Mouse (Mus musculus): Measurements from ENCODE around the gene Rrn3. TPM values are rescaled to one million over a fixed set of nuclear protein-coding genes. Genes with fewer than 3 reads are reported as not detected.
"Not testable (repeated sequence)": the region's sequence is repeated elsewhere in the genome, so short reads cannot be mapped to it uniquely, and the experiment has no call there.

Gene Rrn3
- 52.4 and 52.5 TPM in 2 replicates for polyA plus RNA-seq (2011; ENCODE audit: insufficient read length, low read depth, missing spikeins)

DNA sequence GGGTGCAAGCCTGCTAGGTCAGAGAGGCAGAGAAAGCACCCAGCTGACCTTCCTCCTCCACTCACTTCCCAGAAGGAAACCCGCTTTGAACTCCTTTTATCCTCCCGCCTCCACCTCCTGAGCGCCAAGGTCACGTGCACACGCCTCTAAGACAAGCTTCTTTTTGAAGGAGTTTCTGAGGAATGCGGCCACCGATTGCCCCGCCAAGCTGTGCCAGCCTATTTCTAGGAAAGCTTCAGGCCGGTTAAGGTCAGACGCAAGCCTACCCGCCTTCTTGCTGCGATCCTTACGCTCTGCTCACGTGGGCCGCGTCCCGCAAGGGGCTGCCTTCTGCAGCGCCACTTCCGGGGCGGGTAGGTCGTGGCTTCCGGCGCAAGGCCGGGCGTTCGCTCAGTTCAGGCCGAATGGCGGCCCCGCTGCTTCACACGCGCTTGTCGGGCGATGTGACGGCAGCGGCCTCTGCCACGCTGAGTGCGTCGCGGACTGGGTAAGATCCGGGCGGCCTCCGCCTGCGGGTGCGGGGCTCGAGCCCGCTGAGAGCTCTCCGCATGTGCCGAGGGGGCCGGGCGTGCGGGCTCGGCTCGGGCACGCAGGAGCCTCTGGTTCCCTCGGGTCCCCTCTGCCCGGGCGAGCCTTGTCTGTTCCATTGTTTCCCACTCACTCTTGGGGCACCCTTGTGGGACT lies at the start of gene Rrn3:
TSS of gene Rrn3 (plus strand) at position 356 of the 684 bp plus-strand sequence.
- Histone ChIP-seq H3K4me1 (ENCODE audit: control insufficient read depth, insufficient read depth, low read length) (peaks cover 3% of the 10 kb centered on the region), H3K27ac (ENCODE audit: insufficient read depth, low read length) (peak within 1 kb of the TSS; percentile 46), H3K4me3 (ENCODE audit: insufficient read depth, low read length) (peak within 1 kb of the TSS; percentile 94)
- TF ChIP-seq CTCF (IDR thresholded peaks at IDR 0.05; ENCODE audit: borderline replicate concordance, insufficient read depth, low read length) (no peak), POLR2A (IDR thresholded peaks at IDR 0.05; ENCODE audit: low read depth, low read length) (peak; percentile 97)

DNA sequence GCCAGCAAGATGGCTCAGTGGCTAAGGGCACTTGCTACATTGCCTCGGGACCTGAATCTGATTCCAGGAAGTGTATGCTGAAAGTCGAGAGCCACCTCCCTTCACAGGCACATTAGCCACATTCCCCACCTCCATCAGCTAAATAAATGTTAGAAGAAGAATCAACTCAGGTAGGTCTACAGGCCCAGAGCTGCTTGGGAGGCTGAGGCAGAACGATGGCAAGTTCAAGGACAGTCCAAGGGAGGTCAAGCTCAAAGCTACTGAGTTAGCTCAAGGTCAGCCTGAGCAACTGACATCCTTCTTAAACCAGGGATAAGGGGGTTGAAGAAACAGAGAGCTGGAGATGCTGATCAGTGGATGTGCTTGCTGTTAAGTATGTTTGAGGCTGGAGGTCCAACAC lies 47.7 kb upstream of the Rrn3 start:
- no peak overlapping the region for H3K27ac ChIP-seq (ENCODE audit: insufficient read depth, low read length)
- TF ChIP-seq CTCF (IDR thresholded peaks at IDR 0.05; ENCODE audit: borderline replicate concordance, insufficient read depth, low read length) (no peak), POLR2A (IDR thresholded peaks at IDR 0.05; ENCODE audit: low read depth, low read length) (no peak)
- H3K4me1 ChIP-seq (ENCODE audit: control insufficient read depth, insufficient read depth, low read length): no peaks in the 10 kb centered on the region

DNA sequence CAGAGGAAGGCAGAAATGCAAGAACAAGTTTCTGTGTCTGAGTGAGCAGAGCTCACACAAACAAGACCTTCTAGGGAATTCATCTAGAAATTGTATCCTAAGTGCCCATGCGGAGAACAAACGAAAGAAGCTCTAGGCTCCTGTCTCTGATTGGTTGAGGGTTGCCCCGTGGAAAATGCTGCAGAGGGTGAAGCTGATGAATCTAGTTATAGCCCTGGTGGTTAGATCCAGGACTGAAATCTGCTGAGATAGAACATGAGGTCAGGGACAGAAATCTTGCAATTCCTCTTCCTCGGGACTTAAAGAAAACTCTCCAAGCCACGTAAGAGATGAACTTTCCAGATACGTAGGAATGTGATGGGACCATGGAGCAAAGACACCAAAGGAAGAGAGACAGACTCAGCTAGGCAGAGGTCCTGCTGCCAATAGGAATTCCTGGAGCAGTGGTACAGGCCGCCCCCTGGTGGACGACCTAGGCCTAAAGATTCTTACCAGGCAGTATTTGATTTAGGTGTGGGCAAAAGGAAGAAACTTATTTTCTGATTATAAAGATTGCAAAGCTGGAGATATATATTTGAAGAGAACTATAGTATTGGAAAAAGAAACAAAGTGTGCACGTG lies 46.9 kb upstream of the Rrn3 start:
- H3K27ac ChIP-seq (ENCODE audit: insufficient read depth, low read length): no peak overlapping the region
- H3K4me3 ChIP-seq (ENCODE audit: insufficient read depth, low read length): no peak overlapping the region
- peak; percentile 53 for TF ChIP-seq CTCF (IDR thresholded peaks at IDR 0.05; ENCODE audit: borderline replicate concordance, insufficient read depth, low read length)
- TF ChIP-seq POLR2A (IDR thresholded peaks at IDR 0.05; ENCODE audit: low read depth, low read length): no peak
- H3K4me1 ChIP-seq (ENCODE audit: control insufficient read depth, insufficient read depth, low read length): no peaks in the 10 kb centered on the region

More for the DNA sequence above, 47.7 kb upstream of the Rrn3 start:
- H3K4me3 ChIP-seq (ENCODE audit: insufficient read depth, low read length): no peak overlapping the region

DNA sequence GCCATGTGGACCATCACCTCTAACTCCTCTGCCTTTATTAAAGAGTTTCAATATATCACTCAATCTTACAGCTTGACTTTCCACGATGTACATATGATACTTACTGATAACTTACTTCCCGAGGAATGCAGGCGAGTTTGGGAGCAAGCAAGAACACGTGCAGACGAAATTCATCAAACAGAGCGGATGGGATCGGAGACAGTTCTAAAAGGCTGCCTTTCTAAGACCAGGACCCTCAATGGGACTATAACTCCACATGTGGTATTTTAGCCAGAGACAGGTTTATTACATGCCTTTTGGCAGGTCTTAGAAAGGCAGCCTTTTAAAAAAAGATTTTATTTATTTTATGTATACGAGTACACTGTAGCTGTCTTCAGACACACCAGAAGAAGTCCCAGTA lies 44.5 kb upstream of the Rrn3 start:
- no peak for TF ChIP-seq POLR2A (IDR thresholded peaks at IDR 0.05; ENCODE audit: low read depth, low read length)
- no peak for TF ChIP-seq CTCF (IDR thresholded peaks at IDR 0.05; ENCODE audit: borderline replicate concordance, insufficient read depth, low read length)
- Histone ChIP-seq H3K4me3 (ENCODE audit: insufficient read depth, low read length) (no peak overlapping the region), H3K27ac (ENCODE audit: insufficient read depth, low read length) (no peak overlapping the region), H3K4me1 (ENCODE audit: control insufficient read depth, insufficient read depth, low read length) (no peaks in the 10 kb centered on the region)

DNA sequence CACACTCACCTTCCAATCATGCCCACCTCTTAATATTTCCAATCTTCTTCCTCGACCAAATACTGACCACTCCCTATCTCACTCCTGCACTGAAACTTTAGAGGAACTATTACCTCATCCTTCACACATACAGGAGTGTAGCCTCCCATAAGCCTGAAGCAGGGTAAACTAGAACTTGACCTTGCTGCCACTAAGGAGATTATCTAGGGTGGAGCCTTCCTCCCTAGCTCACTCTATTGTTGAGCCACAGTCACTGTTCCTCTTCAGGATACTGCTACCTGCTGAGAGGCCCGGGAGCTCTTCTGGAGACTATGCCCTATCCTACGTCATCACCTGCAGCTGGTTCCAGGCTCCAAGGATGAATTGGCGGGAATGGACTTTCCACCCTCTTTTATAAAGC lies 41.5 kb upstream of the Rrn3 start:
- not testable (repeated sequence) for H3K27ac ChIP-seq (ENCODE audit: insufficient read depth, low read length); H3K4me3 ChIP-seq (ENCODE audit: insufficient read depth, low read length); H3K4me1 ChIP-seq (ENCODE audit: control insufficient read depth, insufficient read depth, low read length)

DNA sequence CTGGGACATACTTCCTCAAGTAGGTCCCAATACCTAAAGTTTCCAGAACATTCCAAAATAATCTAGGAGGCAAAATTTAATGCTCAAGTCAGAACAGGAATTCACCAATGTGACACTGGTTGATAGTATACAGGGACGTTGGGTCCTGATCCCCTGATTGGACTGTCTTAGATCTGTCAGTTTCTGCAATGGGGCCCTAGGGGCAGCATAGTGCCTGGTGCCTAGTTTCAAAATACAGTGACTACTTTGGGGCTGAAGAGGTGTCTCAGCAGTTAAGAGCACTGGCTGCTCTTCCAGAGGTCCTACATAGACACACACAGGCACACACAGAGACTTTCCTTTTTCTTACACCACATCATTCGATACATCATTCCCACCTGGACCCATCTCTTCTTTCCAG lies 39.7 kb upstream of the Rrn3 start:
- TF ChIP-seq POLR2A (IDR thresholded peaks at IDR 0.05; ENCODE audit: low read depth, low read length): no peak
- TF ChIP-seq CTCF (IDR thresholded peaks at IDR 0.05; ENCODE audit: borderline replicate concordance, insufficient read depth, low read length): no peak
- Histone ChIP-seq H3K4me3 (ENCODE audit: insufficient read depth, low read length) (no peak overlapping the region), H3K27ac (ENCODE audit: insufficient read depth, low read length) (no peak overlapping the region), H3K4me1 (ENCODE audit: control insufficient read depth, insufficient read depth, low read length) (no peaks in the 10 kb centered on the region)

DNA sequence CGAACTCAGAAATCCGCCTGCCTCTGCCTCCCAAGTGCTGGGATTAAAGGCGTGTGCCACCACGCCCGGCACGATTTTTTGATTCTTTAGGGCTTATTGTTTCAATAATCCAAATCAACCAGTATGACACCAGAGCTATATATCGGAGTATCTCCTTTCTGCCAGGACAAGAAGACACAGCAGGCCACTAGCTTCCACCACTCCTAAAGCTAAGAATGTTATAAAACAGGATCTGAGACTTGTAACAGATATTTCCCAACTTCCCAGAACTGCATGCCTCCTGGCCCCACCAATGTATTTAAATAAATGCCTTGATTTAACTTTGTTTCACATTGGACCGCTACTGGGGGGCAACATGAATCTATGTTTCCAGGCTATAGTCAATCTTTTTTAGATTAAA lies 32.8 kb upstream of the Rrn3 start:
- TF ChIP-seq CTCF (IDR thresholded peaks at IDR 0.05; ENCODE audit: borderline replicate concordance, insufficient read depth, low read length) (no peak), POLR2A (IDR thresholded peaks at IDR 0.05; ENCODE audit: low read depth, low read length) (no peak)
- H3K27ac ChIP-seq (ENCODE audit: insufficient read depth, low read length): no peak overlapping the region
- no peak overlapping the region for H3K4me3 ChIP-seq (ENCODE audit: insufficient read depth, low read length)
- H3K4me1 ChIP-seq (ENCODE audit: control insufficient read depth, insufficient read depth, low read length): no peaks in the 10 kb centered on the region

DNA sequence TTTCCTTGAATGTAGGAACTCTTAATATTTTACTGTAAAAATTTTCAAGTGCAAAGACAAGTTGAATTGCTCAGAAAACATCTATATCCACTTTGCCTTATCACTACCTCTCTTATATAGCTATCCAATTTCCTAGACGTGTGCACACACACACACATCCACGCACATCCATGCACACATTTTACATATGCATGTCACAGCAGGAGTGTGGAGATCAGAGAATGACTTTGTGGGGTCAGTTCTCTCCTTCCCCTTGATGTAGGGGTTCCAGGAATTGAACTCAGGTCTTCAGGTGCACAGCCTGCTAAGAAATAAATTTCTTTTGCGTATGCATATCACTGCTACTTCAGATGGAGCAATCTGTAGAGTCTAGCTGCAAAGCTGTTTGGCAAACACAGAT lies 32.4 kb upstream of the Rrn3 start:
- no peaks in the 10 kb centered on the region for H3K4me1 ChIP-seq (ENCODE audit: control insufficient read depth, insufficient read depth, low read length)
- no peak overlapping the region for H3K4me3 ChIP-seq (ENCODE audit: insufficient read depth, low read length)
- TF ChIP-seq POLR2A (IDR thresholded peaks at IDR 0.05; ENCODE audit: low read depth, low read length) (no peak), CTCF (IDR thresholded peaks at IDR 0.05; ENCODE audit: borderline replicate concordance, insufficient read depth, low read length) (no peak)
- no peak overlapping the region for H3K27ac ChIP-seq (ENCODE audit: insufficient read depth, low read length)

DNA sequence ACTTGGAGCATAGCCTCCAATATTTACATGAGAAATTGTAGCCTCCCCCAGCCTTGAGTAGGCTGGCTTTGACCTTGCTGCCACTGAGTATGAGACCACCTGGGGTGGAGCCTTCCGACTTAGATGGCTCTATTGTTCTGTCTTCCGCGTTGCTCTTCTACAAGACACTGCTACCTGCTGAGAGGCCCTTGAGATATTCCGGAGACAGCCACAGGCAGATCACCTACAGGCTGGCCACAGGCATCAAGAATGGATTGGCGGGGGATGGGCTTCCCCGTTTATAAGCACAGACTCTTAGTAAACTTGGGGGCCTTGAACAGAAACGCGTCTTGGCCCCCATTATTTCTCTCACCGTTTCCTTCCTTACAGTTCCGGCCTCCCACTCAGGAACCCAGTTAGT lies 31.7 kb upstream of the Rrn3 start:
- not testable (repeated sequence) for H3K27ac ChIP-seq (ENCODE audit: insufficient read depth, low read length); H3K4me3 ChIP-seq (ENCODE audit: insufficient read depth, low read length); H3K4me1 ChIP-seq (ENCODE audit: control insufficient read depth, insufficient read depth, low read length)

DNA sequence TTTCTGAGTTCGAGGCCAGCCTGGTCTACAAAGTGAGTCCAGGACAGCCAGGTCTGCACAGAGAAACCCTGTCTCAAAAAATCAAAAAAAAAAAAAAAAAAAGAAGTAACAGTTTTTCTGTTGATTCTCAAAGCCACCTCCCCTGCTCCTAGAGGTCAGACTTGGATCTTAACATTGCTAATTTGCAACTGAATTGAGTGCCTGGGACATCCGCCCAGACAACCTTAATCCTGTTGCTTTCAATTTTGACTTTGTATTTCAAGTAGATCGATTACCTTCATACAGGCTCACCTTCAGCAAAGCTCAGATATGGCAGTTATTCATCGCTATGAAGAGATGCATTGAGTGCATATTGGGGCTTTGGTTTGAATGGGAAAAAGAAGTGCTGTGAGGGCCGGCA lies 31.2 kb upstream of the Rrn3 start:
- H3K4me1 ChIP-seq (ENCODE audit: control insufficient read depth, insufficient read depth, low read length): no peaks in the 10 kb centered on the region
- TF ChIP-seq POLR2A (IDR thresholded peaks at IDR 0.05; ENCODE audit: low read depth, low read length) (no peak), CTCF (IDR thresholded peaks at IDR 0.05; ENCODE audit: borderline replicate concordance, insufficient read depth, low read length) (no peak)
- no peak overlapping the region for H3K27ac ChIP-seq (ENCODE audit: insufficient read depth, low read length)
- H3K4me3 ChIP-seq (ENCODE audit: insufficient read depth, low read length): no peak overlapping the region

Measured in embryonic fibroblast, embryonic 13.5 days (primary cell).